Mouse (Mus musculus) limb, embryonic 14.5 days (tissue): ENCODE data around the gene Ercc6l. TPM values are rescaled to one million over a fixed set of nuclear protein-coding genes. Genes with fewer than 3 reads are reported as not detected.

Experiments used
- ATAC-seq: fragments of 200-750 bp; cut with Nextera tagmentation; 2 replicates; pipeline ENCODE4 v1.8.0; 2017; ENCODE audit warnings: low read depth, moderate number of reproducible peaks, moderate TSS enrichment; ENCODE audit not compliant: low FRiP score
- DNase-seq: peaks from one replicate; pipeline ENCODE4 v3.0.0-alpha.2; 2015; ENCODE audit warnings: low spot score
- H3K27ac ChIP-seq: fragments of 300-500 bp; sonication (generic); replicated peaks from 2 replicates; pipeline ENCODE4 v1.5.1; 2014; ENCODE audit warnings: low read depth, mild to moderate bottlenecking, low read length, moderate library complexity, mixed read lengths
- H3K27me3 ChIP-seq: fragments of 300-500 bp; sonication (generic); 2 replicates; pipeline ENCODE4 v1.6.1; 2014; ENCODE audit warnings: low read length, mixed read lengths; ENCODE audit not compliant: control insufficient read depth, insufficient read depth
- H3K36me3 ChIP-seq: fragments of 300-500 bp; sonication (generic); 2 replicates; pipeline ENCODE4 v1.6.1; 2014; ENCODE audit warnings: mild to moderate bottlenecking, low read length, moderate library complexity, mixed read lengths; ENCODE audit not compliant: control insufficient read depth, insufficient read depth
- H3K4me1 ChIP-seq: fragments of 300-500 bp; sonication (generic); 2 replicates; pipeline ENCODE4 v1.6.1; 2014; ENCODE audit warnings: antibody characterized with exemption, low read length, mixed read lengths; ENCODE audit not compliant: control insufficient read depth, insufficient read depth
- H3K4me2 ChIP-seq: fragments of 300-500 bp; sonication (generic); replicated peaks from 2 replicates; pipeline ENCODE4 v1.6.1; 2014; ENCODE audit warnings: low read depth, mild to moderate bottlenecking, low read length, moderate library complexity; ENCODE audit not compliant: severe bottlenecking
- H3K4me3 ChIP-seq: fragments of 300-500 bp; sonication (generic); replicated peaks from 2 replicates; pipeline ENCODE4 v1.5.1; 2014; ENCODE audit warnings: low read length
- H3K9ac ChIP-seq: fragments of 300-500 bp; sonication (generic); 2 replicates; pipeline ENCODE4 v1.6.1; 2014; ENCODE audit warnings: mild to moderate bottlenecking, low read depth, low read length, moderate library complexity; ENCODE audit not compliant: severe bottlenecking
- H3K9me3 ChIP-seq: fragments of 300-500 bp; sonication (generic); 2 replicates; pipeline ENCODE4 v1.6.1; 2016; ENCODE audit warnings: low read length; ENCODE audit not compliant: control insufficient read depth
- POLR2A ChIP-seq: fragments of 200-500 bp; IDR thresholded peaks from 2 replicates; pipeline ENCODE4 v1.8.0; 2012; ENCODE audit warnings: inconsistent platforms, mild to moderate bottlenecking, moderate library complexity, borderline replicate concordance; ENCODE audit not compliant: insufficient read depth, insufficient read length; ENCODE audit errors: extremely low read depth
- WGBS: fragments of 180-500 bp; shearing (Covaris S2); extraction: QIAGEN DNeasy Blood & Tissue Kit; methylation state at CpG from one replicate; pipeline ENCODE4 v1.1.7; 2014; 5-methylcytosine and 5-hydroxymethylcytosine counted together
- polyA plus RNA-seq, 2 experiments: library from polyadenylated mRNA; depleted of rRNA in 1 of 2; stranded (reverse) in 1 of 2; unstranded in 1 of 2; fragments of >200 nt; fragmentation: Nextera tagmentation in 1 of 2; extraction: Ambion mirVana in 1 of 2; gene quantifications; 2 replicates each; pipeline versions ENCODE4 v1.2.1 to v1.2.3; 2012 to 2014

The Ercc6l gene
- polyA plus RNA-seq, 2 experiments = 6.1 to 10.9 TPM

- TF ChIP-seq POLR2A = no peak
- no peak for DNase-seq
- Histone ChIP-seq H3K4me1 (no peaks in the 10 kb centered on the region), H3K9me3 (no peaks in the 10 kb centered on the region), H3K4me2 (no peak overlapping the region), H3K27me3 (no peaks in the 10 kb centered on the region), H3K4me3 (no peak overlapping the region), H3K36me3 (peaks cover 35% of the 10 kb centered on the region), H3K27ac (no peak overlapping the region), H3K9ac (no peak overlapping the region)
- no peak for ATAC-seq
Measured at GRCm38 (mm10) chrX:102182575-102182974, 25.7 kb upstream of the Ercc6l start.

DNA sequence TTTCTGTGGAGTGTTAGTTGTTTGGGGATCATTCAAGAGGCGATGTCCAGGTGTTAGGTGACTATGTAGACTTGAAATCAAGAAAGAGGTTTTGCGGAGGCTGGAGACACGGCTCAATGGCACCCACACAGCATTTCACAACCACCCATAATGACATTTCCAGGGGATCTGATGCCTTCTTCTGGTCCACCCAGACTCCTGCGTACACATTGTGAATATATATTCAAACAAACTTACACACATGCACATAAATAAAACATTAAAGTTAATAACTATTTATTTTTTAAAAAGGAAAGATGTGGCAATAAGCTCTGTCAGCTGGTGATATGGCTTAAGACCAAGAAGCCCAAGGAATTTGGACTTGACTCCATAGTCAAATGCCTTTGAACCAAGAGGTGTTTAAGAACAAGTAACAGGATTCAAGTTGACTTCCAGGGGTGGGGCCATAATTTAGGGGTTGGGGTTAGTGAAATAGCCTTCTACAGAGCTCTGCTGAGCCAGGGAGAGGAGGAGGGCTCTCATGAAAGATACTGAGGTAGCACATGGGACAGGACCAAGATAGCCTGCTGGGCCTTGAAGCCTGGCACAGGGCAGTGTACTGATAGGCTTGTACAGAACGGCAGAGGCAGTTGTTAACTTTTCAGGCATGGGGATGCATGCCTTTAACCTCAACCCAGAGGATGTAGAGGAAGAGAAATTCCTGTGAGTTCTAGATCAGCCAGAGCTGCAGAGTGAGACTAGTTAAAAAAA, 18.8 kb upstream of the Ercc6l start:
- Histone ChIP-seq H3K4me3 (no peak overlapping the region), H3K9ac (no peak overlapping the region), H3K27ac (no peak overlapping the region), H3K36me3 (no peaks in the 10 kb centered on the region), H3K4me2 (no peak overlapping the region), H3K9me3 (no peaks in the 10 kb centered on the region), H3K4me1 (no peaks in the 10 kb centered on the region), H3K27me3 (no peaks in the 10 kb centered on the region)
- WGBS = 87% methylated on average over 5 of the region's 5 CpGs
- TF ChIP-seq POLR2A = no peak
- DNase-seq (no peak), ATAC-seq (no peak)

GRCm38 (mm10) chrX:102170900-102171299, 14.0 kb upstream of the Ercc6l start:
- H3K9ac ChIP-seq = no peak overlapping the region
- no peak for TF ChIP-seq POLR2A
- H3K4me1 ChIP-seq = no peaks in the 10 kb centered on the region
- no peak overlapping the region for H3K4me2 ChIP-seq
- H3K4me3 ChIP-seq = no peak overlapping the region
- DNase-seq (no peak), ATAC-seq (no peak)
- no peaks in the 10 kb centered on the region for H3K9me3 ChIP-seq
- no peaks in the 10 kb centered on the region for H3K36me3 ChIP-seq
- no peak overlapping the region for H3K27ac ChIP-seq
- H3K27me3 ChIP-seq = no peaks in the 10 kb centered on the region
- 65% methylated on average over 3 of the region's 3 CpGs for WGBS

- H3K27ac ChIP-seq = no peak overlapping the region
- no peak overlapping the region for H3K4me3 ChIP-seq
- no peak overlapping the region for H3K9ac ChIP-seq
Measured at GRCm38 (mm10) chrX:102170135-102170534, 13.2 kb upstream of the Ercc6l start.

DNA sequence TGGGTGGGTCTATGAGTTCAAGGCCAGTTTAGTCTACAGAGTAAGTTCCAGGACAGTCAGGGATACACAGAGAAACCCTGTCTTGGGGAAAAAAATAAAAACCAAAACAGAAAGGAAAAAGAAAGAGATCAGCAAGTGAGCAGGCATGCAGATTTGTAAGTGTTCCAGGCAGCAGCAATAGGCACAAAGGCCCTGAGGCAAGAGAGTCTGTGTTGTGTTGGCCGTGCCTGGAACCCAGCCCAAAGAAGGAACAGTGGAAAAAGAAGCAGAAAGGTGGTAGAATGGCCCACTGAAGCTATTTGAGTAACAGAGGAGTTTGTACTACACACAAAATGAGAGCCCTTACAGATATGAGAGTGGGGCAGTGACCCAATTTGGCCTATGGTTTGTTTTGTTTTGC, 12.8 kb upstream of the Ercc6l start:
- no peak overlapping the region for H3K4me2 ChIP-seq
- no peak for TF ChIP-seq POLR2A
- no peaks in the 10 kb centered on the region for H3K9me3 ChIP-seq
- no peak for ATAC-seq
- no peak for DNase-seq
- no peaks in the 10 kb centered on the region for H3K36me3 ChIP-seq
- no peaks in the 10 kb centered on the region for H3K4me1 ChIP-seq
- no peak overlapping the region for H3K27ac ChIP-seq
- H3K4me3 ChIP-seq = no peak overlapping the region
- no peak overlapping the region for H3K9ac ChIP-seq
- H3K27me3 ChIP-seq = no peaks in the 10 kb centered on the region
- 67% methylated on average over 1 of the region's 1 CpGs for WGBS

More at GRCm38 (mm10) chrX:102170135-102170534, 13.2 kb upstream of the Ercc6l start:
- no peaks in the 10 kb centered on the region for H3K27me3 ChIP-seq
- WGBS = 41% methylated on average over 3 of the region's 3 CpGs
- ATAC-seq = no peak
- H3K4me2 ChIP-seq = no peak overlapping the region
- H3K9me3 ChIP-seq = no peaks in the 10 kb centered on the region
- no peaks in the 10 kb centered on the region for H3K36me3 ChIP-seq
- no peak for DNase-seq
- H3K4me1 ChIP-seq = no peaks in the 10 kb centered on the region
- no peak for TF ChIP-seq POLR2A

GRCm38 (mm10) chrX:102166986-102167385, 10.1 kb upstream of the Ercc6l start:
- ATAC-seq = no peak
- Histone ChIP-seq H3K27ac (no peak overlapping the region), H3K4me2 (no peak overlapping the region), H3K9me3 (no peaks in the 10 kb centered on the region), H3K4me1 (no peaks in the 10 kb centered on the region), H3K4me3 (no peak overlapping the region), H3K36me3 (no peaks in the 10 kb centered on the region), H3K27me3 (no peaks in the 10 kb centered on the region), H3K9ac (no peak overlapping the region)
- 25% methylated on average over 6 of the region's 6 CpGs for WGBS
- no peak for DNase-seq
- TF ChIP-seq POLR2A = no peak
